Mouse (Mus musculus) gastrocnemius, postnatal 14 days (tissue): ENCODE results near the gene Setmar. TPM values are rescaled to one million over a fixed set of nuclear protein-coding genes. Genes with fewer than 3 reads are reported as not detected.

Experiments used
- DNase-seq: peaks from one replicate; pipeline ENCODE4 v3.0.0; 2021; ENCODE audit warnings: mixed read lengths
- intact Hi-C: fragments of 180-260 bp; cut with DNase I; formaldehyde crosslinking; loops from one replicate; pipeline ENCODE4 v1.15.1; 2025; ENCODE audit warnings: low total_unique reads
- total RNA-seq, 2 experiments: library from RNA; stranded (reverse); gene quantifications; 2 replicates each; pipeline ENCODE4 v1.2.3; 2021

The Setmar gene
- total RNA-seq, 2 experiments from 2014 or later, result 3.7 to 4.0 TPM

- no peak for DNase-seq
Observed at GRCm38 (mm10) chr6:108101936-108102830, 37.3 kb downstream of the Setmar start.

GRCm38 (mm10) chr6:108107376-108107775 is 42.5 kb downstream of the Setmar start:
- DNase-seq, result no peak
- intact Hi-C loops, result loop anchor here (10.0 kb wide), 1 partner anchor 607 kb away; no protein-coding TSS in a partner anchor

More at GRCm38 (mm10) chr6:108101936-108102830, 37.3 kb downstream of the Setmar start:
- intact Hi-C loops, result loop anchor here (10.0 kb wide), 1 partner anchor 613 kb away; no protein-coding TSS in a partner anchor

GRCm38 (mm10) chr6:108110336-108110735 is 45.5 kb downstream of the Setmar start:
- no peak for DNase-seq
- intact Hi-C loops, result no loop called here

- no peak for DNase-seq
- intact Hi-C loops, result no loop called here
Observed at GRCm38 (mm10) chr6:108111693-108112092, 46.8 kb downstream of the Setmar start.

GRCm38 (mm10) chr6:108114971-108115370 is 50.1 kb downstream of the Setmar start:
- intact Hi-C loops, result no loop called here

GRCm38 (mm10) chr6:108117881-108118280 is 53.0 kb downstream of the Setmar start:
- no peak for DNase-seq
- intact Hi-C loops, result no loop called here

More at GRCm38 (mm10) chr6:108114971-108115370, 50.1 kb downstream of the Setmar start:
- DNase-seq, result no peak

GRCm38 (mm10) chr6:108125474-108125873 is 60.6 kb downstream of the Setmar start:
- intact Hi-C loops, result no loop called here
- DNase-seq, result no peak

GRCm38 (mm10) chr6:108126631-108127030 is 61.8 kb downstream of the Setmar start:
- DNase-seq, result no peak
- intact Hi-C loops, result no loop called here

Other genes starting within 250 kb of the Setmar start
- 1 to 10 TPM; 9.5 TPM for gene Sumf1, start 120.5 kb downstream of the Setmar start, total RNA-seq
- 10 to 100 TPM; 17.0 to 18.8 TPM for gene Itpr1, start 148.1 kb downstream of the Setmar start, total RNA-seq